Mouse (Mus musculus) right cerebral cortex, adult 18-20 months (tissue): ENCODE data around the gene D630036H23Rik.

Experiments
- DNase-seq: peaks from one replicate; pipeline ENCODE4 v3.0.0; 2022; ENCODE audit warnings: mixed read lengths

The D630036H23Rik gene

DNA sequence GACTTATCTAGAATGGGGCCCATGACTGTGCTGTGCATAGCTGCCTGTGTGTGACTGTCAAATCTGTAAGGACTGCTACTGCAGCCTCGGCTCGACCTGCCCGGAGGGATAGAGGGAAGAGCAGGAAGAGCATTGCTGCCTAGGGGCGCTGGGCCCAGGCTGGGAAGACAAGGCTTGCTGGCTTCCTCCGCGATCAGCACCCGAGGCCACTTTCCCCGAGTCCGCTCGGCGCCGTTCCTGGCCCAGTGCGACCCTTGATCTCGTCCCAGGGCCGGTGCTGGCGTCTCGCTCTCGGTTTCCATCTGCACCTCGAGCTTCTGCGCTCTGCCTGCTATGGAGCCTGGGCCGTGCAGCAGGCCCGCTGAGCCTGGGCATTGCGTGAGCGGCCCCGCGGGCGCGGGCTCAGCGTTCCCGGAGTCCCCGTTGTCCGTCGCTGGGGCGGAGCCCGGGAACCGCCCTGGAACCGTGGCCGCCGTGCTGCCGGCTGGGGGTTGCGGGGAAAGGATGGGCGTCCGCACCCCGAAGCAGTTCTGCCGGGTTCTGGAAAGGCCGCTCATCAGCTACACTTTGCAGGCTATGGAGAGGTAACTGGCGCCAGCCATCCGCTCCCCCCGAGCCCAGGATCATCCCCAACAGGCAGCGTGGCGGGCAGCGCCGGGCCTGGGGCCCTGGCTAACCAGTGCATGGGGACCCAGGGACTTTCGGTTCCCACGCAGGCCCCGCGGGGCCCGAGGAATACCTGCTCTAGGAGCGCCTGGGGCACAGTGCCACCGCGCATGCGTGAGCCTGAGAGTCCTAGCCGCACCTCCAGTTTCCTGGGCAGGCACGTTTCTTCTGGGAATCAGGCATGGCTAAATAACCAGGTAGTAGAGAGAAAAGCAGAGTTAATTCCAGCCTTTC lies at the start of gene D630036H23Rik, which contains the start of gene Ispd:
TSS of gene D630036H23Rik (minus strand) at position 741 of the 900 bp plus-strand sequence.
TSS of gene Ispd (plus strand) at position 10 of the 900 bp plus-strand sequence.
- peak; percentile 89 for DNase-seq

GRCm38 (mm10) chr12:36426163-36427045 lies 44.4 kb upstream of the D630036H23Rik start:
- no peak for DNase-seq

- no peak for DNase-seq
These were observed 43.3 kb upstream of the D630036H23Rik start for GRCm38 (mm10) chr12:36425258-36425657.

- DNase-seq = no peak
These were observed 41.7 kb upstream of the D630036H23Rik start for GRCm38 (mm10) chr12:36423677-36424076.

DNA sequence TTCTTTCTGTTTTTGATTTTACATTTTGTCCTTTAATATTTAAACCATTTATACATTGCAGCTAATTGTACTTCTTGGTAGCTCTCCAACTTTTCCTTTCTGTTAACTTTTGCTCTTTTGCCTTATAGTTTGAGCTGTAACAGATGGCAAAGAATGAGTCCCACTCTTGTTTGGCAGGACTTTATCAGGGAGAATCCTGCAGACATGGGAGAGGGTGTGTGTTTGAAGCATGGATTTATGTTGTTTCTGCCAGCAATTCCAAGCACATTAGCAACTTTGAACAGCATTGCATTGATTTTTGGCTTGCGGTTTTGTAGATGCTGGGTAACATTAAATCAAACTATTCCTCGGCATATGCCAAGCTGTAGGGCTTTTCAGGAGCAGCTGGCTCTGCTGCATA lies 13.1 kb upstream of the D630036H23Rik start:
- DNase-seq = no peak

- DNase-seq = no peak
These were observed 5.0 kb upstream of the D630036H23Rik start for GRCm38 (mm10) chr12:36386991-36387390.

DNA sequence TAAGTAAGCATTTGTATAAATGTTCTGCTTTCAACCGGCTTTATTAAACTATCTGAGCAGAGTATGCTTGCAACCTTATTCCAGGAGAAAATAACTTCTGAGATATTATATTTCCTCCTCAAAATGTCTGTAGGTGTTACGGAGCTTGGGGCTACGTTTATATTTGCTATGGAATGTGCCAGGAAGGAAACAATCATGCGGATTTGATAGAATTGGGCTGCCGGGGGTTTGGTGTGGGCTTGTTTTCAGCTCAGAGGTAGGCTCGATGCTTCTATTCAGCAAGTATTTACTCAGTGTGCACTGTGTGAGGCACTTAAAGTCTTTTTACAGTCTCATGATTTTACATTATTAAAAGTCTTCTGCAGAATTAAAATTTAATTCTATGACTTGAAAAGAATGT lies 3.4 kb upstream of the D630036H23Rik start:
- no peak for DNase-seq

- DNase-seq = no peak
These were observed 1.2 kb downstream of the D630036H23Rik start for GRCm38 (mm10) chr12:36380806-36381205.

GRCm38 (mm10) chr12:36380254-36380653 lies 1.7 kb downstream of the D630036H23Rik start:
- DNase-seq = no peak

DNA sequence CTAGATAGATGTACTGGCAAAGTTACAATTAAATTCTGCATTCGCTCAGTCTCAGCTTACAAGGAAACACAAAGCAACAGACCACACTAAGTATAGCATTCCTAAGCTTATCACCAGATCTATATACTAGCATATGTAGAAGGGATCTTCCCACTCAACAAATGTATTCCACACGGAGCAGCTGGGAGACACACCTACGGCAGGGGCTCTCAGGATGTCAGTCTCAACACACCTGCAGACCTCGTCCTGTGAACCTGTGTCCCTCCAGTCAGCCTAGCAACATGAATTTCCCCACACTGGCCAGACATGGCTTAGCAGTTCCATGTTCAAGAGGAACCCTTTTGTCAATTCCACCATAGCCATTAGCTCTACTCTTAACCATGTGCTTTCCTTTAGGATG lies 5.6 kb downstream of the D630036H23Rik start:
- peak; percentile 14 for DNase-seq

DNA sequence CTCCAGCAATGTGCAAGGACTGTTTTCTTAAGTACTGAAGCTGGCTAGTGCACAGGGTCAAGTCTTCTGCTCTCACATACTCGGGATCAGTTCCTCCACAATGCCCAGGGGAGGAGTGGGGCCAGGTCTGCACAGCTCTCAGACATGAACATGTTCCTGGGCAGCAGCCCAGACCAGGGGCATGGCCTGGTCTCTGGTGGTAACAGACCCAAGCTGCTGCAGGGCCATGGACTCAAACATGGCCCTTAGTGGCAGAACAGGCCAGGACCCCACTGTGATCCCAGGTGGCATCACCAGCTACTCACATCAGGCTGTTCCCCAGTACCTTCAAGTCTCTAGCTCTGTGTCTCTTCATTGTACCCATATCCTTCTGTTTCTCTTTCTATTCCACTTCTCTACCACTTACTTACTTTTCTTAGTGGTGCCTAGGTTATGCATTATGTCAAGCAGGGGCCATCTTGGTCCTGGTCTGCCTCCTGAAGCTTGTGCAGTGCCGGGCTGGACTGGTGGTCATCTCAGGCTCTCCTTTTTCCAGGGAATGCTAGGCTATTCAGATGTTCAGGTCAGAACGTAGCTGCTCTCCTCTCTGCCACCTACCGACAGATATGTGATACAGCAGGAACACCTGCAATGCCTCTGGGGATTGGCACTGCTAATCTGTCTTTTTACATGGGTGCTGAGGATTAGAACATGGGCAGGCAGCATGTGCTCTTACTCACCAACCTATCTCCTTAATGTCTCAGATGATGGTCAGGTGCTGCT lies 8.6 kb downstream of the D630036H23Rik start:
- no peak for DNase-seq

DNA sequence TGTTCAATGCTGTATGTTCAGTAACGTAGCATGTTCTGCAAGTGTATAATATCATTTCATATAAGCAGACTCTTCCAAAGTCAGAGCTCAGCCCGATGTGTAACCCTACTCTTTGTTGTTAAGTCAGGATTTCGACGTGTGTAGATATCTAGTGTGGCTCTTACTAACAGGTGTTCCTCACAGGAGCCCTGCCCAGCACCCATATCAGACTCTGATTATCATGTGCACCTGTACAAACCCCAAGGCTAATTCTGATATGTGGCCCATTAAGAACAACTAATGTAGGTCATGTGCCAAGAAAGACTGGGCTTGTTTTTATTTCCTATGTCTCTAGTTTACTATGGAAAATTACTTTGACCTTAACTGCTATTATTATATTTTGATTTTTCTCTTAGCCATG lies 18.0 kb downstream of the D630036H23Rik start:
- DNase-seq = no peak

- no peak for DNase-seq
These were observed 21.3 kb downstream of the D630036H23Rik start for GRCm38 (mm10) chr12:36360693-36361092.

- DNase-seq = no peak
These were observed 21.9 kb downstream of the D630036H23Rik start for GRCm38 (mm10) chr12:36360064-36360463.

- no peak for DNase-seq
These were observed 37.9 kb downstream of the D630036H23Rik start for GRCm38 (mm10) chr12:36344131-36344530.

DNA sequence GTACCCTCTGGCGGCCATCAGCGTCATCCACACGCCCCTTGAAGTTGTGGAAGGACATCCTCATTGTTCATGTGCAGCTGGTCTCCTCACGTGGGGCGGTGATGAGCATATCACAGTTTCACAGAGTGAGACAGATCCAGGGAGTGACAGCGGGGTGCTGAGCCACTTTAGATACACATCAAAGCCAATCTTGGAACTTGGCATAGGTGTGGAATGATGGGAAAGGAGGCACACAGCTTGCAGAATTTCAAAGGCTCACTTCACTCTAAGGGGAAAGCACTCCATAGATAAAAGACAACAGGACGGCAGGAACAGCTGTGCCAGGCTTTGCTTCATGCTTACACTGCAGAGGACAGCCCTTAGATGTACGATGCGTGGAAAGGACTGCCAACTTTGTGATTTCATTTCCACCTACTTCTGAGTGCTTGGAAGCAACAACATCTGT lies 48.1 kb downstream of the D630036H23Rik start:
- peak; percentile 25 for DNase-seq

DNA sequence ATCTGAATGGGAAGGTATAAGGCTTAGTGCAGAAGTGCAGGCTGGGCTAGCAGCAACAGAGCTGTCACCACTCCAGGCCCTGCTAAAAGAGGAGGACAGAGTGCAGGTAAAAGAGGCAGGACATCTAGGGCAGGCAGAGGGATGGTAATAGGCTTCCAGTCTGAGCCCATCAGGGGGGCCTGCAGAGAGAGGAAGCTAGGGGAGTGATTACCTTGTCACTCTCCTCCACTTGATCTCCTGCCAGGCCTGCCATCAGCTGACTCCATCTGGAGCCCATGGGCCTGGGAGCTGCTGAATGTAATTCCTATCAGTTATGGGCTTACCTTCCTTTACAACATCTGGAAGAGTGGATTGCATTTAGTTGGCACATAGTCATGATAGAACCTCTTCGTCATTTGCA lies 49.3 kb downstream of the D630036H23Rik start:
- no peak for DNase-seq
